Mouse (Mus musculus): ENCODE measurements around the gene Maea. TPM values are rescaled to one million over a fixed set of nuclear protein-coding genes. Genes with fewer than 3 reads are reported as not detected.
"Not testable (repeated sequence)": the region's sequence is repeated elsewhere in the genome, so short reads cannot be mapped to it uniquely, and the experiment has no call there.

Gene Maea
- polyA plus RNA-seq, 1 experiment from 2014 or later = 128 TPM

- H3K9me3 ChIP-seq; H3K4me3 ChIP-seq (replicated peaks); H3K4me2 ChIP-seq (replicated peaks); H3K9ac ChIP-seq; H3K36me3 ChIP-seq; H3K27me3 ChIP-seq (replicated peaks); ATAC-seq; H3K4me1 ChIP-seq (replicated peaks); H3K27ac ChIP-seq: not testable (repeated sequence)
- WGBS = 68% methylated on average over 3 of the region's 3 CpGs
Observed at GRCm38 (mm10) chr5:33342248-33342647, 6.9 kb downstream of the Maea start.

- no peaks in the 10 kb centered on the region for H3K9me3 ChIP-seq
- no peak overlapping the region for H3K27ac ChIP-seq
- H3K4me1 ChIP-seq (replicated peaks) = no peaks in the 10 kb centered on the region
- H3K36me3 ChIP-seq = peaks cover 8% of the 10 kb centered on the region; the same call in 1 of the 2 replicates
- no peak overlapping the region for H3K4me2 ChIP-seq (replicated peaks)
- H3K27me3 ChIP-seq (replicated peaks) = no peaks in the 10 kb centered on the region
- no peak for ATAC-seq
- no peak overlapping the region for H3K4me3 ChIP-seq (replicated peaks)
- no peak overlapping the region for H3K9ac ChIP-seq
Observed at GRCm38 (mm10) chr5:33342821-33343220, 7.5 kb downstream of the Maea start.

GRCm38 (mm10) chr5:33343571-33343970, 8.3 kb downstream of the Maea start:
- Histone ChIP-seq H3K4me3 (replicated peaks) (no peak overlapping the region), H3K27me3 (replicated peaks) (no peaks in the 10 kb centered on the region), H3K9ac (no peak overlapping the region), H3K4me2 (replicated peaks) (no peak overlapping the region), H3K9me3 (no peaks in the 10 kb centered on the region), H3K36me3 (peaks cover 8% of the 10 kb centered on the region; the same call in 1 of the 2 replicates), H3K27ac (no peak overlapping the region), H3K4me1 (replicated peaks) (no peaks in the 10 kb centered on the region)
- ATAC-seq = no peak

GRCm38 (mm10) chr5:33344070-33344469, 8.8 kb downstream of the Maea start:
- no peak for ATAC-seq
- H3K27ac ChIP-seq = no peak overlapping the region
- 79% methylated on average over 3 of the region's 3 CpGs for WGBS

GRCm38 (mm10) chr5:33347620-33348019, 12.3 kb downstream of the Maea start:
- Histone ChIP-seq H3K4me2 (replicated peaks) (no peak overlapping the region), H3K4me1 (replicated peaks) (peaks cover 3% of the 10 kb centered on the region; the same call in 1 of the 2 replicates), H3K4me3 (replicated peaks) (no peak overlapping the region), H3K27ac (no peak overlapping the region), H3K9ac (no peak overlapping the region), H3K9me3 (no peaks in the 10 kb centered on the region), H3K27me3 (replicated peaks) (no peaks in the 10 kb centered on the region), H3K36me3 (no peaks in the 10 kb centered on the region)
- 72% methylated on average over 3 of the region's 3 CpGs for WGBS
- ATAC-seq = no peak

More at GRCm38 (mm10) chr5:33344070-33344469, 8.8 kb downstream of the Maea start:
- Histone ChIP-seq H3K4me3 (replicated peaks) (no peak overlapping the region), H3K27me3 (replicated peaks) (no peaks in the 10 kb centered on the region), H3K36me3 (peaks cover 5% of the 10 kb centered on the region; the same call in 1 of the 2 replicates), H3K4me1 (replicated peaks) (no peaks in the 10 kb centered on the region), H3K4me2 (replicated peaks) (no peak overlapping the region), H3K9ac (no peak overlapping the region), H3K9me3 (no peaks in the 10 kb centered on the region)

GRCm38 (mm10) chr5:33349205-33349604, 13.9 kb downstream of the Maea start:
- no peak overlapping the region for H3K4me2 ChIP-seq (replicated peaks)
- no peak overlapping the region for H3K9ac ChIP-seq
- H3K36me3 ChIP-seq = no peaks in the 10 kb centered on the region
- H3K4me1 ChIP-seq (replicated peaks) = peaks cover 3% of the 10 kb centered on the region; the same call in 1 of the 2 replicates
- H3K9me3 ChIP-seq = no peaks in the 10 kb centered on the region
- H3K4me3 ChIP-seq (replicated peaks) = no peak overlapping the region
- no peaks in the 10 kb centered on the region for H3K27me3 ChIP-seq (replicated peaks)
- H3K27ac ChIP-seq = no peak overlapping the region
- WGBS = 94% methylated on average over 5 of the region's 5 CpGs
- no peak for ATAC-seq

GRCm38 (mm10) chr5:33349706-33350105, 14.4 kb downstream of the Maea start:
- Histone ChIP-seq H3K4me2 (replicated peaks) (no peak overlapping the region), H3K4me1 (replicated peaks) (peaks cover 3% of the 10 kb centered on the region; the same call in 1 of the 2 replicates), H3K4me3 (replicated peaks) (no peak overlapping the region), H3K27ac (no peak overlapping the region), H3K9ac (no peak overlapping the region), H3K9me3 (no peaks in the 10 kb centered on the region), H3K27me3 (replicated peaks) (no peaks in the 10 kb centered on the region), H3K36me3 (no peaks in the 10 kb centered on the region)
- 65% methylated on average over 4 of the region's 4 CpGs for WGBS
- ATAC-seq = no peak

- Histone ChIP-seq H3K36me3 (no peaks in the 10 kb centered on the region), H3K9ac (no peak overlapping the region), H3K27me3 (replicated peaks) (no peaks in the 10 kb centered on the region), H3K4me1 (replicated peaks) (peaks cover 3% of the 10 kb centered on the region; the same call in 1 of the 2 replicates), H3K27ac (no peak overlapping the region), H3K9me3 (no peaks in the 10 kb centered on the region), H3K4me2 (replicated peaks) (no peak overlapping the region), H3K4me3 (replicated peaks) (no peak overlapping the region)
- ATAC-seq = peak; percentile 15; the same call in 1 of the 2 replicates
- WGBS = 78% methylated on average over 3 of the region's 3 CpGs
Observed at GRCm38 (mm10) chr5:33351556-33352272, 16.4 kb downstream of the Maea start.

GRCm38 (mm10) chr5:33352273-33352645, 16.9 kb downstream of the Maea start:
- Histone ChIP-seq H3K4me1 (replicated peaks) (peaks cover 3% of the 10 kb centered on the region; the same call in 1 of the 2 replicates), H3K4me3 (replicated peaks) (no peak overlapping the region), H3K27ac (no peak overlapping the region), H3K36me3 (no peaks in the 10 kb centered on the region), H3K27me3 (replicated peaks) (no peaks in the 10 kb centered on the region), H3K9ac (no peak overlapping the region), H3K4me2 (replicated peaks) (no peak overlapping the region), H3K9me3 (no peaks in the 10 kb centered on the region)
- ATAC-seq = no peak
- WGBS = 72% methylated on average over 8 of the region's 8 CpGs

GRCm38 (mm10) chr5:33353011-33353410, 17.7 kb downstream of the Maea start:
- 57% methylated on average over 3 of the region's 3 CpGs for WGBS
- no peak overlapping the region for H3K4me3 ChIP-seq (replicated peaks)
- peaks cover 3% of the 10 kb centered on the region; the same call in 1 of the 2 replicates for H3K4me1 ChIP-seq (replicated peaks)
- ATAC-seq = no peak
- H3K27me3 ChIP-seq (replicated peaks) = no peaks in the 10 kb centered on the region
- no peak overlapping the region for H3K9ac ChIP-seq
- H3K9me3 ChIP-seq = no peaks in the 10 kb centered on the region
- no peaks in the 10 kb centered on the region for H3K36me3 ChIP-seq
- no peak overlapping the region for H3K4me2 ChIP-seq (replicated peaks)
- no peak overlapping the region for H3K27ac ChIP-seq

GRCm38 (mm10) chr5:33357494-33357893, 22.2 kb downstream of the Maea start:
- Histone ChIP-seq H3K36me3 (peaks cover 16% of the 10 kb centered on the region), H3K9me3 (no peaks in the 10 kb centered on the region), H3K27me3 (replicated peaks) (no peaks in the 10 kb centered on the region), H3K4me1 (replicated peaks) (0 out of 2 replicates have a peak, but pooled peaks cover 3% of the 10 kb centered on the region), H3K4me3 (replicated peaks) (no peak overlapping the region), H3K27ac (no peak overlapping the region), H3K4me2 (replicated peaks) (no peak overlapping the region), H3K9ac (no peak overlapping the region)
- whole genome bisulfite sequencing = 94% methylated on average over 1 of the region's 1 CpGs
- ATAC-seq = no peak

GRCm38 (mm10) chr5:33358467-33358866, 23.2 kb downstream of the Maea start:
- Histone ChIP-seq H3K9ac (no peak overlapping the region), H3K4me3 (replicated peaks) (no peak overlapping the region), H3K27me3 (replicated peaks) (no peaks in the 10 kb centered on the region), H3K4me2 (replicated peaks) (no peak overlapping the region), H3K36me3 (peaks cover 21% of the 10 kb centered on the region), H3K9me3 (no peaks in the 10 kb centered on the region), H3K4me1 (replicated peaks) (0 out of 2 replicates have a peak, but pooled peaks cover 3% of the 10 kb centered on the region), H3K27ac (no peak overlapping the region)
- no peak for ATAC-seq
- WGBS = 91% methylated on average over 4 of the region's 4 CpGs

GRCm38 (mm10) chr5:33363263-33363662, 28.0 kb downstream of the Maea start:
- no peak overlapping the region for H3K4me3 ChIP-seq (replicated peaks)
- no peak for ATAC-seq
- H3K9me3 ChIP-seq = no peaks in the 10 kb centered on the region
- H3K4me1 ChIP-seq (replicated peaks) = 0 out of 2 replicates have a peak, but pooled peaks cover under 1% of the 10 kb centered on the region
- 90% methylated on average over 5 of the region's 5 CpGs for WGBS
- H3K27me3 ChIP-seq (replicated peaks) = no peaks in the 10 kb centered on the region
- H3K4me2 ChIP-seq (replicated peaks) = no peak overlapping the region
- no peak overlapping the region for H3K9ac ChIP-seq
- H3K36me3 ChIP-seq = peaks cover 48% of the 10 kb centered on the region
- no peak overlapping the region for H3K27ac ChIP-seq
